Mouse (Mus musculus): ENCODE results near the gene Hdgfl2. TPM values are rescaled to one million over a fixed set of nuclear protein-coding genes. Genes with fewer than 3 reads are reported as not detected.

Gene Hdgfl2
- total and polyA plus RNA-seq, 2 experiments: 13.8 to 29.0 TPM

- DNase-seq (ENCODE audit: extremely low read depth, low read depth, low spot score): no peak
- Histone ChIP-seq H3K27me3 (ENCODE audit: control insufficient read depth, insufficient read depth, low read length) (peaks cover 10% of the 10 kb centered on the region), H3K4me3 (ENCODE audit: insufficient read depth, low read depth, low read length) (no peak overlapping the region), H3K4me1 (ENCODE audit: control insufficient read depth, insufficient read depth, low read length) (peaks cover 2% of the 10 kb centered on the region; the same call in 1 of the 2 replicates), H3K9ac (ENCODE audit: low read depth, low read length) (no peak overlapping the region), H3K79me2 (ENCODE audit: control insufficient read depth, insufficient read depth, low read length) (no peaks in the 10 kb centered on the region), H3K27ac (replicated peaks; ENCODE audit: insufficient read depth, low read depth, low read length) (no peak overlapping the region), H3K36me3 (ENCODE audit: control insufficient read depth, insufficient read depth, low read length) (no peaks in the 10 kb centered on the region)
- TF ChIP-seq CTCF (IDR thresholded peaks at IDR 0.05; ENCODE audit: low read depth, low read length): no peak
- no peak for TF ChIP-seq POLR2A (IDR thresholded peaks at IDR 0.05; ENCODE audit: extremely low read depth, insufficient read depth, low read length)
- 12% methylated on average over 29 of the region's 30 CpGs for WGBS
Measured at GRCm38 (mm10) chr17:56148790-56149618, 69.6 kb downstream of the Hdgfl2 start.

GRCm38 (mm10) chr17:56149897-56150296, 70.5 kb downstream of the Hdgfl2 start:
- no peak overlapping the region for H3K9ac ChIP-seq (ENCODE audit: low read depth, low read length)
- 69% methylated on average over 2 of the region's 2 CpGs for WGBS

More at GRCm38 (mm10) chr17:56149897-56150296, 70.5 kb downstream of the Hdgfl2 start:
- Histone ChIP-seq H3K36me3 (ENCODE audit: control insufficient read depth, insufficient read depth, low read length) (no peaks in the 10 kb centered on the region), H3K4me3 (ENCODE audit: insufficient read depth, low read depth, low read length) (no peak overlapping the region), H3K79me2 (ENCODE audit: control insufficient read depth, insufficient read depth, low read length) (no peaks in the 10 kb centered on the region), H3K4me1 (ENCODE audit: control insufficient read depth, insufficient read depth, low read length) (peaks cover 2% of the 10 kb centered on the region; the same call in 1 of the 2 replicates), H3K27ac (replicated peaks; ENCODE audit: insufficient read depth, low read depth, low read length) (no peak overlapping the region), H3K27me3 (ENCODE audit: control insufficient read depth, insufficient read depth, low read length) (peaks cover 10% of the 10 kb centered on the region)
- no peak for DNase-seq (ENCODE audit: extremely low read depth, low read depth, low spot score)
- TF ChIP-seq CTCF (IDR thresholded peaks at IDR 0.05; ENCODE audit: low read depth, low read length) (no peak), POLR2A (IDR thresholded peaks at IDR 0.05; ENCODE audit: extremely low read depth, insufficient read depth, low read length) (no peak)

Other genes with a start within 250 kb of the Hdgfl2 start
- gene Zfp119a, start 200.7 kb upstream of the Hdgfl2 start, total RNA-seq (2014; rRNA removed): 4.7 and 5.2 TPM in 2 replicates
- gene Zfp119a, start 200.7 kb upstream of the Hdgfl2 start, polyA plus RNA-seq (2012; rRNA removed): 0.24 and 0.35 TPM in 2 replicates
- 5.8 and 8.3 TPM in 2 replicates for gene Zfp959, start 187.5 kb upstream of the Hdgfl2 start, total RNA-seq (2014; rRNA removed)
- gene Zfp959, start 187.5 kb upstream of the Hdgfl2 start, polyA plus RNA-seq (2012; rRNA removed): 0.77 and 1.2 TPM in 2 replicates
- 3.1 and 4.3 TPM in 2 replicates for gene Zfp119b, start 130.1 kb upstream of the Hdgfl2 start, total RNA-seq (2014; rRNA removed)
- gene Zfp119b, start 130.1 kb upstream of the Hdgfl2 start, polyA plus RNA-seq (2012; rRNA removed): 0.26 and 0.40 TPM in 2 replicates
- gene Ebi3, start 127.0 kb upstream of the Hdgfl2 start, total RNA-seq (2014; rRNA removed): 0.18 and 1.3 TPM in 2 replicates
- gene Ebi3, start 127.0 kb upstream of the Hdgfl2 start, polyA plus RNA-seq (2012; rRNA removed): 0.61 and 2.3 TPM in 2 replicates
- 3.6 and 4.1 TPM in 2 replicates for gene Yju2, start 120.5 kb upstream of the Hdgfl2 start, total RNA-seq (2014; rRNA removed)
- 3.4 and 4.1 TPM in 2 replicates for gene Yju2, start 120.5 kb upstream of the Hdgfl2 start, polyA plus RNA-seq (2012; rRNA removed)
- gene Shd, start 109.2 kb upstream of the Hdgfl2 start, total RNA-seq (2014; rRNA removed): not detected in 2 replicates
- gene Shd, start 109.2 kb upstream of the Hdgfl2 start, polyA plus RNA-seq (2012; rRNA removed): 0.20 and 0.35 TPM in 2 replicates
- gene Fsd1, start 93.1 kb upstream of the Hdgfl2 start, total RNA-seq (2014; rRNA removed): not detected in 2 replicates
- not detected in 2 replicates for gene Fsd1, start 93.1 kb upstream of the Hdgfl2 start, polyA plus RNA-seq (2012; rRNA removed)
- 30.9 and 35.3 TPM in 2 replicates for gene Stap2, start 74.0 kb upstream of the Hdgfl2 start, total RNA-seq (2014; rRNA removed)
- gene Stap2, start 74.0 kb upstream of the Hdgfl2 start, polyA plus RNA-seq (2012; rRNA removed): 38.8 and 44.8 TPM in 2 replicates
- 86.2 and 93.2 TPM in 2 replicates for gene Mpnd, start 73.9 kb upstream of the Hdgfl2 start, total RNA-seq (2014; rRNA removed)
- gene Mpnd, start 73.9 kb upstream of the Hdgfl2 start, polyA plus RNA-seq (2012; rRNA removed): 142 and 175 TPM in 2 replicates
- 8.8 and 10.5 TPM in 2 replicates for gene Sh3gl1, start 43.0 kb upstream of the Hdgfl2 start, total RNA-seq (2014; rRNA removed)
- gene Sh3gl1, start 43.0 kb upstream of the Hdgfl2 start, polyA plus RNA-seq (2012; rRNA removed): 33.5 and 40.0 TPM in 2 replicates
- 0.37 and 0.81 TPM in 2 replicates for gene Chaf1a, start 39.2 kb upstream of the Hdgfl2 start, total RNA-seq (2014; rRNA removed)
- 0.26 and 0.31 TPM in 2 replicates for gene Chaf1a, start 39.2 kb upstream of the Hdgfl2 start, polyA plus RNA-seq (2012; rRNA removed)
- gene Ubxn6, start 4.6 kb upstream of the Hdgfl2 start, total RNA-seq (2014; rRNA removed): 34.9 and 42.9 TPM in 2 replicates
- gene Ubxn6, start 4.6 kb upstream of the Hdgfl2 start, polyA plus RNA-seq (2012; rRNA removed): 55.8 and 56.0 TPM in 2 replicates
- gene Plin4, start 30.2 kb downstream of the Hdgfl2 start, total RNA-seq (2014; rRNA removed): 2.1 and 2.3 TPM in 2 replicates
- 1.8 and 2.8 TPM in 2 replicates for gene Plin4, start 30.2 kb downstream of the Hdgfl2 start, polyA plus RNA-seq (2012; rRNA removed)
- gene Plin5, start 38.0 kb downstream of the Hdgfl2 start, total RNA-seq (2014; rRNA removed): 19.2 and 24.6 TPM in 2 replicates
- gene Plin5, start 38.0 kb downstream of the Hdgfl2 start, polyA plus RNA-seq (2012; rRNA removed): 42.7 and 58.2 TPM in 2 replicates
- gene Lrg1, start 42.4 kb downstream of the Hdgfl2 start, total RNA-seq (2014; rRNA removed): 90.0 and 116 TPM in 2 replicates
- gene Lrg1, start 42.4 kb downstream of the Hdgfl2 start, polyA plus RNA-seq (2012; rRNA removed): 543 and 600 TPM in 2 replicates
- gene Sema6b, start 60.7 kb downstream of the Hdgfl2 start, total RNA-seq (2014; rRNA removed): 1.3 TPM in 2 replicates
- gene Sema6b, start 60.7 kb downstream of the Hdgfl2 start, polyA plus RNA-seq (2012; rRNA removed): 2.7 and 3.9 TPM in 2 replicates
- 16.2 and 20.9 TPM in 2 replicates for gene Tnfaip8l1, start 82.8 kb downstream of the Hdgfl2 start, total RNA-seq (2014; rRNA removed)
- gene Tnfaip8l1, start 82.8 kb downstream of the Hdgfl2 start, polyA plus RNA-seq (2012; rRNA removed): 21.8 and 25.5 TPM in 2 replicates
- 89.4 and 91.1 TPM in 2 replicates for gene Mydgf, start 104.3 kb downstream of the Hdgfl2 start, total RNA-seq (2014; rRNA removed)
- gene Mydgf, start 104.3 kb downstream of the Hdgfl2 start, polyA plus RNA-seq (2012; rRNA removed): 81.1 and 86.0 TPM in 2 replicates
- gene Dpp9, start 139.3 kb downstream of the Hdgfl2 start, total RNA-seq (2014; rRNA removed): 10.7 and 20.1 TPM in 2 replicates
- 55.4 and 60.3 TPM in 2 replicates for gene Dpp9, start 139.3 kb downstream of the Hdgfl2 start, polyA plus RNA-seq (2012; rRNA removed)
- 11.5 and 12.1 TPM in 2 replicates for gene Fem1a, start 177.2 kb downstream of the Hdgfl2 start, total RNA-seq (2014; rRNA removed)
- 16.6 and 18.9 TPM in 2 replicates for gene Fem1a, start 177.2 kb downstream of the Hdgfl2 start, polyA plus RNA-seq (2012; rRNA removed)
- 2.5 and 3.4 TPM in 2 replicates for gene Ticam1, start 197.2 kb downstream of the Hdgfl2 start, total RNA-seq (2014; rRNA removed)
- 20.9 and 27.7 TPM in 2 replicates for gene Ticam1, start 197.2 kb downstream of the Hdgfl2 start, polyA plus RNA-seq (2012; rRNA removed)
- gene Plin3, start 213.2 kb downstream of the Hdgfl2 start, total RNA-seq (2014; rRNA removed): 23.0 and 28.1 TPM in 2 replicates
- gene Plin3, start 213.2 kb downstream of the Hdgfl2 start, polyA plus RNA-seq (2012; rRNA removed): 20.6 and 21.5 TPM in 2 replicates
- not detected in 2 replicates for gene Arrdc5, start 220.7 kb downstream of the Hdgfl2 start, total RNA-seq (2014; rRNA removed)
- gene Arrdc5, start 220.7 kb downstream of the Hdgfl2 start, polyA plus RNA-seq (2012; rRNA removed): not detected in 2 replicates
- gene Uhrf1, start 223.7 kb downstream of the Hdgfl2 start, total RNA-seq (2014; rRNA removed): 0.92 and 2.7 TPM in 2 replicates
- 0.20 and 0.22 TPM in 2 replicates for gene Uhrf1, start 223.7 kb downstream of the Hdgfl2 start, polyA plus RNA-seq (2012; rRNA removed)
- gene Kdm4b, start 246.4 kb downstream of the Hdgfl2 start, total RNA-seq (2014; rRNA removed): 9.5 and 10.4 TPM in 2 replicates
- 13.0 and 15.6 TPM in 2 replicates for gene Kdm4b, start 246.4 kb downstream of the Hdgfl2 start, polyA plus RNA-seq (2012; rRNA removed)